Comparison of ENCODE assay signal across 8 mouse cellular contexts in the genomic region with DNA sequence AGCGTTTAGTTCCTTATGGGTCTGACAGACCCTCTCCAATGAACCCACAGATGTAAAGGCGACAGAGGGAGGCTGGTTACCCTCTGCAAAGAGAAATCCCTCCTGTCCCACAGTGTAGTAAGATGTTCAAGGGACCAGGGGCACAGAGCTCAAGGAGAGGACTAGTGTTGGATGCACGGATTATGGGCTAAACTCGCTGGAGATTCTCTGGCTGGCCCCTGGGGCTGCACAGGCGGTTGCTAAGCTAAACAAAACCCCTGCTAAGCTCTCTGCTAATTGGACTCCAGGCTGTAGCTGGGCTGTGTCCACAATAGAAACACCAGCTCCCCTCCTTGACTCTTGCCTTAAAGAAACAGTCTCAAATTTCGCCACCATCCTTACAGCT. TPM values are rescaled to one million over a fixed set of nuclear protein-coding genes. Genes with fewer than 3 reads are reported as not detected.
DNase-seq lines count a peak whose midpoint lies in the region; ATAC-seq and TF ChIP-seq lines count a peak whose summit lies in the region.

Gene Fam149a (minus strand): TSS at position 329 of the 385 bp plus-strand sequence.

- no peaks in the 10 kb centered on the region for H3K36me3 ChIP-seq in kidney, embryonic 14.5 days (ENCODE audit: control insufficient read depth, insufficient read depth, low read length)
- H3K36me3 ChIP-seq in liver, embryonic 12.5 days = no peaks in the 10 kb centered on the region
- no peaks in the 10 kb centered on the region for H3K36me3 ChIP-seq in stomach, embryonic 16.5 days (ENCODE audit: control insufficient read depth, insufficient read depth, low read length)

- peak; percentile 70 for ATAC-seq in kidney, embryonic 14.5 days (ENCODE audit: low FRiP score, low TSS enrichment)
- no peak for ATAC-seq in liver, embryonic 12.5 days
- no peak for ATAC-seq in stomach, embryonic 16.5 days (ENCODE audit: insufficient read depth, low FRiP score)
- no peak for ATAC-seq in erythroid progenitor cell, adult 5-6 weeks (replicated peaks; ENCODE audit: low FRiP score, poor library complexity, severe bottlenecking)

- no peaks in the 10 kb centered on the region for H3K9me3 ChIP-seq in kidney, embryonic 14.5 days (ENCODE audit: control insufficient read depth, low read length)
- no peaks in the 10 kb centered on the region for H3K9me3 ChIP-seq in liver, embryonic 12.5 days (replicated peaks)
- H3K9me3 ChIP-seq in stomach, embryonic 16.5 days (replicated peaks; ENCODE audit: control insufficient read depth, low read length) = no peaks in the 10 kb centered on the region

- peak within 1 kb of the TSS; percentile 38 for H3K4me3 ChIP-seq in kidney, embryonic 14.5 days (ENCODE audit: low read length)
- peak within 1 kb of the TSS; percentile 46 for H3K4me3 ChIP-seq in cortical plate, adult 2 months (ENCODE audit: insufficient read depth, low read length)
- H3K4me3 ChIP-seq in liver, embryonic 12.5 days = peak within 1 kb of the TSS; percentile 14
- peak within 1 kb of the TSS; percentile 46 for H3K4me3 ChIP-seq in stomach, embryonic 16.5 days (replicated peaks; ENCODE audit: low read length)

- no peak for DNase-seq in kidney, postnatal 25 days
- DNase-seq in forelimb bud, embryonic 11.5 days (ENCODE audit: low read depth, low spot score) = peak; percentile 68
- no peak for DNase-seq in B cell, adult 2 months

- H3K27me3 ChIP-seq in kidney, embryonic 14.5 days (ENCODE audit: control insufficient read depth, insufficient read depth, low read length) = 0 out of 2 replicates have a peak, but pooled peaks cover 6% of the 10 kb centered on the region
- peaks cover 25% of the 10 kb centered on the region for H3K27me3 ChIP-seq in liver, embryonic 12.5 days (replicated peaks)
- H3K27me3 ChIP-seq in stomach, embryonic 16.5 days (ENCODE audit: control insufficient read depth, insufficient read depth, low read length) = no peaks in the 10 kb centered on the region

- peaks cover 9% of the 10 kb centered on the region for H3K4me1 ChIP-seq in kidney, embryonic 14.5 days (ENCODE audit: control insufficient read depth, insufficient read depth, low read length)
- no peaks in the 10 kb centered on the region for H3K4me1 ChIP-seq in cortical plate, adult 2 months (ENCODE audit: control insufficient read depth, insufficient read depth, low read length)
- H3K4me1 ChIP-seq in liver, embryonic 12.5 days = no peaks in the 10 kb centered on the region
- H3K4me1 ChIP-seq in stomach, embryonic 16.5 days (ENCODE audit: control insufficient read depth, insufficient read depth, low read length) = peaks cover 10% of the 10 kb centered on the region

- peak within 1 kb of the TSS; percentile 28; the same call in 1 of the 2 replicates for H3K9ac ChIP-seq in kidney, embryonic 14.5 days (ENCODE audit: low read depth, low read length)
- no peak within 1 kb of the TSS for H3K9ac ChIP-seq in liver, embryonic 12.5 days
- H3K9ac ChIP-seq in stomach, embryonic 16.5 days (ENCODE audit: low read length) = peak within 1 kb of the TSS; percentile 58

- TF ChIP-seq POLR2A in cortical plate, adult 2 months (IDR thresholded peaks at IDR 0.05; ENCODE audit: extremely low read depth, insufficient read depth, low read length) = no peak

- 3% methylated on average over 6 of the region's 6 CpGs for WGBS in kidney, embryonic 14.5 days
- 11% methylated on average over 6 of the region's 6 CpGs for WGBS in liver, embryonic 12.5 days (ENCODE audit: insufficient replicate concordance)
- 7% methylated on average over 6 of the region's 6 CpGs for WGBS in stomach, embryonic 16.5 days

- peak within 1 kb of the TSS; percentile 83 for H3K4me2 ChIP-seq in kidney, embryonic 14.5 days (replicated peaks; ENCODE audit: low read depth, low read length)
- peak within 1 kb of the TSS; percentile 53 for H3K4me2 ChIP-seq in liver, embryonic 12.5 days
- peak within 1 kb of the TSS; percentile 78 for H3K4me2 ChIP-seq in stomach, embryonic 16.5 days (ENCODE audit: low read depth, low read length)

- TF ChIP-seq CTCF in cortical plate, adult 2 months (IDR thresholded peaks at IDR 0.05; ENCODE audit: extremely low read depth, insufficient read depth, low read length) = no peak

- no peak within 1 kb of the TSS for H3K27ac ChIP-seq in kidney, embryonic 14.5 days (ENCODE audit: low read depth, low read length)
- no peak within 1 kb of the TSS for H3K27ac ChIP-seq in cortical plate, adult 2 months (ENCODE audit: insufficient read depth, low read length)
- H3K27ac ChIP-seq in liver, embryonic 12.5 days = no peak within 1 kb of the TSS
- H3K27ac ChIP-seq in stomach, embryonic 16.5 days (ENCODE audit: low read length) = no peak within 1 kb of the TSS

RNA-seq across cellular contexts. Expression of gene Fam149a, which starts in this region (rescaled TPM):
- polyA plus RNA-seq in kidney, embryonic 14.5 days (2014; fragmentation: Nextera tagmentation; extraction: Ambion mirVana) = 47.5 and 62.8 TPM in 2 replicates
- 16.4 and 17.0 TPM in 2 replicates for polyA plus RNA-seq in cortical plate, adult 2 months (2012; rRNA removed)
- 3.0 and 3.2 TPM in 2 replicates for polyA plus RNA-seq in liver, embryonic 12.5 days (2016; fragmentation: Nextera tagmentation; extraction: Ambion mirVana)
- 15.2 and 16.7 TPM in 2 replicates for polyA plus RNA-seq in stomach, embryonic 16.5 days (2015; fragmentation: Nextera tagmentation; extraction: Ambion mirVana)
- total RNA-seq in erythroid progenitor cell, adult 5-6 weeks (2015; ENCODE audit: low replicate concordance) = not detected in 2 replicates
- total RNA-seq in erythroid progenitor cell, adult 5-6 weeks (2017; ENCODE audit: low replicate concordance) = not detected in 2 replicates
